Mouse (Mus musculus): ENCODE results near the gene Gpr146. TPM values are rescaled to one million over a fixed set of nuclear protein-coding genes. Genes with fewer than 3 reads are reported as not detected.
"Not testable (repeated sequence)": the region's sequence is repeated elsewhere in the genome, so short reads cannot be mapped to it uniquely, and the experiment has no call there.

Gpr146 gene
- polyA plus RNA-seq, 1 experiment from 2014 or later, result 13.4 TPM

GRCm38 (mm10) chr5:139390324-139391119, 13.0 kb downstream of the Gpr146 start:
- peak; percentile 27 for ATAC-seq (replicated peaks; ENCODE audit: low FRiP score)
- not testable (repeated sequence) for H3K27me3 ChIP-seq (replicated peaks; ENCODE audit: control insufficient read depth, insufficient read depth, low read length); H3K9me3 ChIP-seq (ENCODE audit: control insufficient read depth, low read length); DNase-seq (ENCODE audit: low spot score)
- Histone ChIP-seq H3K27ac (ENCODE audit: low read depth, low read length) (peak overlapping the region; percentile 100), H3K36me3 (ENCODE audit: control insufficient read depth, insufficient read depth, low read length) (peaks cover 16% of the 10 kb centered on the region), H3K9ac (ENCODE audit: low read depth, low read length) (peak overlapping the region; percentile 73), H3K4me2 (peak overlapping the region; percentile 67), H3K4me3 (ENCODE audit: low read depth, low read length) (peak overlapping the region; percentile 40), H3K4me1 (replicated peaks; ENCODE audit: control insufficient read depth, insufficient read depth, low read length) (peaks cover 76% of the 10 kb centered on the region)
- 57% methylated on average over 5 of the region's 5 CpGs for WGBS

- Histone ChIP-seq H3K27ac (ENCODE audit: low read depth, low read length) (peak overlapping the region; percentile 68), H3K9me3 (ENCODE audit: control insufficient read depth, low read length) (no peaks in the 10 kb centered on the region), H3K36me3 (ENCODE audit: control insufficient read depth, insufficient read depth, low read length) (peaks cover 16% of the 10 kb centered on the region), H3K27me3 (replicated peaks; ENCODE audit: control insufficient read depth, insufficient read depth, low read length) (no peaks in the 10 kb centered on the region), H3K4me1 (replicated peaks; ENCODE audit: control insufficient read depth, insufficient read depth, low read length) (peaks cover 67% of the 10 kb centered on the region), H3K9ac (ENCODE audit: low read depth, low read length) (peak overlapping the region; percentile 73), H3K4me3 (ENCODE audit: low read depth, low read length) (peak overlapping the region; percentile 28), H3K4me2 (peak overlapping the region; percentile 55)
- WGBS, result 88% methylated on average over 11 of the region's 11 CpGs
- ATAC-seq (replicated peaks; ENCODE audit: low FRiP score), result no peak
- DNase-seq (ENCODE audit: low spot score), result no peak
Measured at GRCm38 (mm10) chr5:139391309-139391990, 14.0 kb downstream of the Gpr146 start.

DNA sequence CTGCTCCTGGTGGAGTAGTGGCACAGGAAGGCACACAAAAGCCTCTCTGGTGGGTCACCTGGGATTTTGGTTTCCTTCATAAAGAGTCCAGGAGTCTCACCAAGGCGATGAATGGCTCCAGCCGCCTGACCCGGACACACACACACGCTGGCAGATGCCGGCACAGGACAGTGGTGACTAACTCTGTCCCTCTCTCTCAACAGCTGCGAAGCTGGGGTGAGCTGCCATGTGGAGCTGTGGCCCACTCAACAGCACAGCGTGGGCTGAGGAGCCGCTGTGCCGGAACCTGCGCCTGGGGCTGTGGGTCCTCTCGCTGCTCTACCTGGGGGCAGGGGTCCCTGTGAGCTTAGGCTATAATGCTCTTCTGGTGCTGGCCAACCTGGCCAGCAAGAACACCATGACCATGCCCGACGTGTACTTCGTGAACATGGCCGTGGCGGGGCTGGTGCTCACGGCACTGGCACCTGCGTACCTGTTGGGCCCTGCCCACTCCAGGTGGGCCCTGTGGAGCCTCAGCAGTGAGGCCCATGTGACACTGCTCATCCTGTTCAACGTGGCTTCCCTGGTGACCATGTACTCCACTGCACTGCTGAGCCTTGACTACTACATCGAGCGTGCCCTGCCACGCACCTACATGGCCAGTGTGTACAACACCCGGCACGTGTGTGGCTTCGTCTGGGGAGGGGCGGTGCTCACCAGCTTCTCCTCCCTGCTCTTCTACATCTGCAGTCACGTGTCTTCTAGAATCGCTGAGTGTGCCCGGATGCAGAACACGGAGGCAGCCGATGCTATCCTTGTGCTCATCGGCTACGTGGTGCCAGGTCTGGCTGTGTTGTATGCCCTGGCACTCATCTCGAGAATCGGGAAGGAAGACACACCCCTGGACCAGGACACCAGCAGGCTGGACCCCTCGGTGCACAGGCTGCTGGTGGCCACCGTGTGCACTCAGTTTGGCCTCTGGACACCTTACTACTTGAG, 15.0 kb downstream of the Gpr146 start:
- Histone ChIP-seq H3K9ac (ENCODE audit: low read depth, low read length) (peak overlapping the region; percentile 73), H3K36me3 (ENCODE audit: control insufficient read depth, insufficient read depth, low read length) (peaks cover 16% of the 10 kb centered on the region), H3K27ac (ENCODE audit: low read depth, low read length) (peak overlapping the region; percentile 68), H3K4me1 (replicated peaks; ENCODE audit: control insufficient read depth, insufficient read depth, low read length) (peaks cover 58% of the 10 kb centered on the region), H3K4me3 (ENCODE audit: low read depth, low read length) (no peak overlapping the region), H3K9me3 (ENCODE audit: control insufficient read depth, low read length) (no peaks in the 10 kb centered on the region), H3K27me3 (replicated peaks; ENCODE audit: control insufficient read depth, insufficient read depth, low read length) (no peaks in the 10 kb centered on the region), H3K4me2 (no peak overlapping the region; the same call in 1 of the 2 replicates)
- ATAC-seq (replicated peaks; ENCODE audit: low FRiP score), result no peak
- DNase-seq (ENCODE audit: low spot score), result no peak
- WGBS, result 93% methylated on average over 37 of the region's 37 CpGs

- H3K27ac ChIP-seq (ENCODE audit: low read depth, low read length), result no peak overlapping the region
- peaks cover 57% of the 10 kb centered on the region for H3K4me1 ChIP-seq (replicated peaks; ENCODE audit: control insufficient read depth, insufficient read depth, low read length)
- H3K36me3 ChIP-seq (ENCODE audit: control insufficient read depth, insufficient read depth, low read length), result peaks cover 15% of the 10 kb centered on the region
- H3K9ac ChIP-seq (ENCODE audit: low read depth, low read length), result no peak overlapping the region
- no peak for ATAC-seq (replicated peaks; ENCODE audit: low FRiP score)
- no peak overlapping the region; the same call in 1 of the 2 replicates for H3K4me2 ChIP-seq
- WGBS, result 93% methylated on average over 16 of the region's 16 CpGs
- DNase-seq (ENCODE audit: low spot score), result no peak
- no peak overlapping the region for H3K4me3 ChIP-seq (ENCODE audit: low read depth, low read length)
- H3K9me3 ChIP-seq (ENCODE audit: control insufficient read depth, low read length), result no peaks in the 10 kb centered on the region
- no peaks in the 10 kb centered on the region for H3K27me3 ChIP-seq (replicated peaks; ENCODE audit: control insufficient read depth, insufficient read depth, low read length)
Measured at GRCm38 (mm10) chr5:139393197-139393588, 15.7 kb downstream of the Gpr146 start.

- H3K36me3 ChIP-seq (ENCODE audit: control insufficient read depth, insufficient read depth, low read length), result peaks cover 14% of the 10 kb centered on the region
- 42% methylated on average over 7 of the region's 7 CpGs for WGBS
- H3K9ac ChIP-seq (ENCODE audit: low read depth, low read length), result peak overlapping the region; percentile 4
- ATAC-seq (replicated peaks; ENCODE audit: low FRiP score) (peak; percentile 58), DNase-seq (ENCODE audit: low spot score) (no peak)
- H3K27me3 ChIP-seq (replicated peaks; ENCODE audit: control insufficient read depth, insufficient read depth, low read length), result no peaks in the 10 kb centered on the region
- no peaks in the 10 kb centered on the region for H3K9me3 ChIP-seq (ENCODE audit: control insufficient read depth, low read length)
- peak overlapping the region; percentile 19; the same call in 1 of the 2 replicates for H3K4me2 ChIP-seq
- H3K4me3 ChIP-seq (ENCODE audit: low read depth, low read length), result no peak overlapping the region
- H3K4me1 ChIP-seq (replicated peaks; ENCODE audit: control insufficient read depth, insufficient read depth, low read length), result peaks cover 54% of the 10 kb centered on the region
- H3K27ac ChIP-seq (ENCODE audit: low read depth, low read length), result peak overlapping the region; percentile 71
Measured at GRCm38 (mm10) chr5:139394399-139394798, 16.9 kb downstream of the Gpr146 start.

DNA sequence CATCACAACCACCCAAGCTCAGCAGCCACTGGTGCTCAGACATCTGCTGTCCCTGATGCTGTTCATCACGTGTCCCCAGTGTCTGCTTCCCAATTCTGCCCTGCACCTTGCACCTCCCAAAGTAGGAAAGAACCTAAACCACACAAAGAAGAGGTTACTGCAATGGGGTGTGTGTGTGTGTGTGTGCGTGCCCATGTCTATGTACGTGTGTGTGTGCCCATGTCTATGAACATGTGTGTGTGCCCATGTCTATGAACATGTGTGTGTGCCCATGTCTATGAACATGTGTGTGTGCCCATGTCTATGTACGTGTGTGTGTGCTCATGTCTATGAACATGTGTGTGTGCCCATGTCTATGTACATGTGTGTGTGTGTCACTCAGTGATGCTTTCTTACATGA, 18.0 kb downstream of the Gpr146 start:
- H3K9me3 ChIP-seq (ENCODE audit: control insufficient read depth, low read length), result no peaks in the 10 kb centered on the region
- no peak overlapping the region for H3K4me2 ChIP-seq
- peaks cover 46% of the 10 kb centered on the region for H3K4me1 ChIP-seq (replicated peaks; ENCODE audit: control insufficient read depth, insufficient read depth, low read length)
- H3K9ac ChIP-seq (ENCODE audit: low read depth, low read length), result no peak overlapping the region
- H3K27ac ChIP-seq (ENCODE audit: low read depth, low read length), result no peak overlapping the region
- H3K27me3 ChIP-seq (replicated peaks; ENCODE audit: control insufficient read depth, insufficient read depth, low read length), result no peaks in the 10 kb centered on the region
- 93% methylated on average over 4 of the region's 4 CpGs for WGBS
- H3K36me3 ChIP-seq (ENCODE audit: control insufficient read depth, insufficient read depth, low read length), result peaks cover 14% of the 10 kb centered on the region
- ATAC-seq (replicated peaks; ENCODE audit: low FRiP score), result no peak
- H3K4me3 ChIP-seq (ENCODE audit: low read depth, low read length), result no peak overlapping the region
- no peak for DNase-seq (ENCODE audit: low spot score)

DNA sequence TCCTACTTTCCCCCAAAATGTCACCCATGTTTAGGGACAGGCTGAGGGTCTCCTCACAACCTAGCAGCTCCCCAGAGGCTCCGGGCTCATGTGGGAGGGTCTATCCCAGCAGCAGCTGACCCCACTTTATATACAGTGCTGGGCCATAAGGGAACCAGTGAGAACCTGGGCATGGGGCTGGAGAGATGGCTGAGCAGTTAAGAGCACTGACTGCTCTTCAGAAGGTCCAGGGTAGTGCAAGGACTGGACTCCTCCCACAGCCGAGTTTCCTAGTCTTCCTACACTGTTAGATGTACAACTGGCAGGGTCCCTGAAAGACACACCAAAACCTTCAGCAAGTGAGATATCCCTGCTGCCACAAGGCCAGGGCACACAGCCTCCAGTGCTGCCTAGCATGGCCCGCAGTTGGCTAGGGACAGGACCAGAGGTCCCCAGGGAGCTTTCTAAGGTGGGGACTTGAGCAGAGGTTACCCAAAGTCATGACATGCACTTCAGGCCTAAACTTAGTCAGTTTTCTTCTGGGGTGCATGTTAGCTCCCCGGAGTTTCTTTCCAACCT, 19.9 kb downstream of the Gpr146 start:
- ATAC-seq (replicated peaks; ENCODE audit: low FRiP score) (no peak), DNase-seq (ENCODE audit: low spot score) (no peak)
- Histone ChIP-seq H3K27ac (ENCODE audit: low read depth, low read length) (no peak overlapping the region), H3K4me2 (no peak overlapping the region), H3K27me3 (replicated peaks; ENCODE audit: control insufficient read depth, insufficient read depth, low read length) (no peaks in the 10 kb centered on the region), H3K9me3 (ENCODE audit: control insufficient read depth, low read length) (no peaks in the 10 kb centered on the region), H3K36me3 (ENCODE audit: control insufficient read depth, insufficient read depth, low read length) (peaks cover 9% of the 10 kb centered on the region), H3K4me1 (replicated peaks; ENCODE audit: control insufficient read depth, insufficient read depth, low read length) (peaks cover 32% of the 10 kb centered on the region), H3K4me3 (ENCODE audit: low read depth, low read length) (no peak overlapping the region), H3K9ac (ENCODE audit: low read depth, low read length) (no peak overlapping the region)
- 82% methylated on average over 4 of the region's 4 CpGs for WGBS
